Mouse (Mus musculus): ENCODE measurements at regions not wholly inside any gene's neighbourhood (a gene's known extent, or its start where the extent isn't known, plus 50 kb on each side); places are given as distances from the start of the nearest gene placed in this dataset.

GRCm38 (mm10) chr8:55754189-55754588 is 152.6 kb downstream of the Adam29 start:
- DNase-seq (ENCODE audit: low read depth, low spot score) = peak; percentile 7

DNA sequence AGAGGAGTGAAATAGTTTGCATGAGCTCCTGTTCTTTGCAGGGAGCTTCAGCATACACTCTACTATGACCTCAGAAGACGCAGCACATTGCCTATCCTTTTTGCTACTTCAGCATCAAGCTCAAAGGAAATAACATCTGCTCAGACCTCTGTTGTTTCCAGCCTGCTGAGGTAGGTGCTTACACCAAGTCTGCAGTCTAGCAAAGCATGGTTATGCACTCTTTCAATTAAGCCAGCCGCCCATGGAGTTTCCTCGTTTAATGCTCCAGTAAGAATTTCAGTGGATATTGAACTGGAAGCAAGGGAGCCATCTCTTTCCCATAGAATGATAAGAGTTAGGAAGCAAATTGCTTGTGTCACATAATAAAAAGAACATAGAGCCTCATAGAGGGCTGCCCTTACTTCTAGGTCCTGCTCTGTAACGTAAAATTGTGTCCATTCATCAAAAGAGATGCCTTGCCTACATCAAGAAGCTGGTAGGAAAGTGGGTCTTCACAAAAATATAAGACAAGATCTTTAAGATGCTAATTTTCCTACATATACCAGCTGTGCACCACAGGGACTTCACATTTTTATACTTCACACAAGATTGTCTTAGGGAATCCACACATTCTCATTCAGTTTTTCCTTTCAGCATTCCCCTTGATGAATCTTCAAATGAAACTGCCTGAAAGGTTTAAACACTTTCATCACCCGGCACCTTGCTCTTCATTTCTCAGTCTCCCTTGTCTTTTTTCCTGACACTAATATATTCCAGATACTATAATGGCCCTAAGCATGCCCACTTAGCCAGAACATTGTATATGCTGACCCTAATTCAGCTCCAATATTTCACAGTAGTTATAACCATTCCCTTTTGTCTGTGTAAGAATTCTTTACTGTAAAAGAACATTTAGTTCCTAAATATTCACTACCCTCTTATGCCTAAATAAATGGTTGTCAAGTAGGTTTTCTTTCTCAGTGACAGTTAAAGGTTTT is 182.2 kb downstream of the Adam29 start:
- no peak for DNase-seq (ENCODE audit: low read depth, low spot score)

- DNase-seq (ENCODE audit: low read depth, low spot score) = no peak
Observed at GRCm38 (mm10) chr8:55691791-55692190, 215.0 kb downstream of the Adam29 start.

GRCm38 (mm10) chr8:55680436-55680835 is 226.3 kb downstream of the Adam29 start:
- DNase-seq (ENCODE audit: low read depth, low spot score) = no peak

DNA sequence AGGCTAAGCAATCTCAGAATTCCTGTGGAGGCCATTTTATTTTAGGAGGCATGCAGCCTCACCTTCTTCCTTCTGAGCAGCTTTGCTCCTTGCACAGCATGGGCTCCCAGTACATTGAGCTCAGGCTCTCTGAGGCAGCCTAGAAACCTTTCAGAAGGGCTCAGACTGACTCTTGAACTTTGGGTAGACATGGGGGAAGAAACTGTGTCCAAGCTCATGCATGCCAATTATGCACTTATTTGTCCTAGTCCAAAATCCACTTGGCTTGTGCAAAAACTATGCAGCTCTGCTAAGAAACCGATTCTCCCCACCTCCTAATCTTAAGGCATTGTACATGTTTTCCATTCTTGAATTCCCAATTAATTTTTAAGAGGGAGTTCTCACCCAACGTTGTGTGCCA is 268.0 kb downstream of the Adam29 start:
- DNase-seq (ENCODE audit: low read depth, low spot score) = no peak

- no peak for DNase-seq (ENCODE audit: low read depth, low spot score)
Observed at GRCm38 (mm10) chr8:55622399-55622798, 284.3 kb downstream of the Adam29 start.

All from embryo, embryonic 11.5 days (tissue).